Comparison of ENCODE assay signal across 12 mouse cellular contexts in the genomic region with DNA sequence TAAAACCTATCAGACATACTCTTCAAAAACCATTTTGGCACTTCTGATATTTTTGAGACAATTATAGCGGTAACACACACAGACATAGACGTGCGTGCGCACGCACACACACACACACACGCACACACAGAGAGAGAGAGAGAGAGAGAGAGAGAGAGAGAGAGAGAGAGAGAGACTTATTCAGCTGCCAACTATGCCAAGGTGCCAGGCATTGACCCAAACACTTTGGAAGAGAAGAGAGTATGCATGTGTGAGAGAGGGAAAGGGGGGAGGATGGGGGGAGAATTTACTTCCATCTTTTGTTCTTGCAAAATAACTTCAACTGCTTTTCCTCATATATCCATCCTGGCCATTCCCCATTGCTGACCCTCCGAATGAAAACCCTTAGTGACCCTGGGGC.
"Had no signal": no experiment of that assay in that cellular context is flagged by ENCODE, and none has a peak within 500 bp of the region (broad histone marks: within the 10 kb centered on the region; RNA-seq: fewer than 3 reads in every experiment).

No protein-coding gene starts in this region.

- DNase-seq: retina, postnatal 1 day; right cerebral cortex, adult 18-20 months; right cerebral cortex, postnatal 14 days; right cerebral cortex, postnatal 25 days; right cerebral cortex, postnatal 4 days; spleen, adult 18-20 months; thymus, adult 18-20 months; thymus, adult 2 months; thymus, postnatal 14 days; thymus, postnatal 25 days; thymus, postnatal 36 days; thymus, postnatal 4 days had no signal
